Mouse (Mus musculus): Measurements from ENCODE around the gene Adamts15.

DNA sequence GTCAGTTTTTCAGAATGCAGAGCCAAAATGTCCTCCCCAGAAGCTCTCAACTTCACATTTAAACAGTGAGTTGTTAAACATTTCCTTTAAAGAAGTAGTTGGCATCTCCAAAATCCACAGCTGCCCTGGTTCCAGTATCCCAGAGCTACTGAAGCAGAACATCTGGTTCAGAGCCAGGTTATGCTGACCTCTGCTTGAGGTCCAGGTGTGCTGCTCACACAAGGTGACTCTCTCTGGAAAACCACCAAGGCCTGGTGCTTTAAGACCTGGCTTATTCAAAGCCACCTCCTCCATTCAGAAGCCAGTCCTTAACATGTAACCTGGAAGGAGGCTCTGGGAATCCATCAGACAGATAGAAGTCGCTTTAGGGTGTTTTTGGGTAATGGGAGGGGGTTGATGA is 23.0 kb upstream of the Adamts15 start:
- no peak for TF ChIP-seq EP300 (IDR thresholded peaks at IDR 0.05; ENCODE audit: low read depth)
- no peak for TF ChIP-seq CTCF (IDR thresholded peaks at IDR 0.05; ENCODE audit: low read depth)
